Mouse (Mus musculus): ENCODE measurements around the gene Zswim3.

DNA sequence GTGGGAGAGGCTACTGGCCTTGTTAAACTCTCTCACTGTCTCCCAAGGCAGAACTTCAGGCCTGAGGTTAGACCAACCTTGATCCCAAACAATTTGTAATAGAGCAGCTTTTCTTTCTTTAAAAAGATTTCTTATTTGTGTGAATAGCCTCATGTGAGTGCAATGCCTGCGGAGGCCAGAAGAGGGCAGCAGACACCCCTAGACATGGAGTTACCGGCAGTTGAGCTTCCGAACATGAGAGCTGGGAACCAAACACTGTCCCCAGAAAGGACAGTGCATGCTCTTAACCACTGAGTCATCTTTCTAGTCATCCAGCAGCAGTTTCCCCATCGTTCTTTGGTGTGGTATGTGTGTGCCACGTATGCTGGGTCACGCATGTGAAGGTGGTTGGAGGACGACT lies 62.7 kb downstream of the Zswim3 start:
- no peak for TF ChIP-seq POLR2A (IDR thresholded peaks at IDR 0.05; ENCODE audit: low read depth, low read length)
- peak; percentile 69; the same call in 1 of the 2 replicates for TF ChIP-seq CTCF (IDR thresholded peaks at IDR 0.05; ENCODE audit: extremely low read depth, insufficient read length, insufficient replicate concordance, low read depth, low read length)

All from small intestine, adult 2 months (tissue).